Mouse (Mus musculus) kidney, postnatal 0 days (tissue): Measurements from ENCODE around the gene Fzd9. TPM values are rescaled to one million over a fixed set of nuclear protein-coding genes. Genes with fewer than 3 reads are reported as not detected.

Experiments used
- ATAC-seq: fragments of 200-750 bp; cut with Nextera tagmentation; replicated peaks from 2 replicates; pipeline ENCODE4 v1.8.0; 2017; ENCODE audit warnings: low read depth, moderate number of reproducible peaks, moderate TSS enrichment, moderate library complexity; ENCODE audit not compliant: low FRiP score
- DNase-seq: peaks from one replicate; pipeline ENCODE4 v3.0.0-alpha.2; 2016; ENCODE audit warnings: low spot score
- H3K27ac ChIP-seq: fragments of 300-500 bp; sonication (generic); 2 replicates; pipeline ENCODE4 v1.5.1; 2014; ENCODE audit warnings: mild to moderate bottlenecking
- H3K27me3 ChIP-seq: fragments of 300-500 bp; sonication (generic); 2 replicates; pipeline ENCODE4 v1.6.1; 2014; ENCODE audit warnings: low read length, mixed read lengths; ENCODE audit not compliant: insufficient read depth
- H3K36me3 ChIP-seq: fragments of 300-500 bp; sonication (generic); 2 replicates; pipeline ENCODE4 v1.6.1; 2014; ENCODE audit warnings: low read length, mixed read lengths; ENCODE audit not compliant: insufficient read depth
- H3K4me1 ChIP-seq: fragments of 300-500 bp; sonication (generic); replicated peaks from 2 replicates; pipeline ENCODE4 v1.6.1; 2014; ENCODE audit warnings: antibody characterized with exemption, low read length, mixed read lengths; ENCODE audit not compliant: insufficient read depth
- H3K4me2 ChIP-seq: fragments of 300-500 bp; sonication (generic); 2 replicates; pipeline ENCODE4 v1.6.1; 2014; ENCODE audit warnings: mild to moderate bottlenecking, low read length, moderate library complexity, mixed read lengths
- H3K4me3 ChIP-seq: fragments of 300-500 bp; sonication (generic); replicated peaks from 2 replicates; pipeline ENCODE4 v1.5.1; 2014; ENCODE audit warnings: low read depth, low read length
- H3K9ac ChIP-seq: fragments of 300-500 bp; sonication (generic); 2 replicates; pipeline ENCODE4 v1.6.1; 2014; ENCODE audit warnings: low read depth, low read length
- H3K9me3 ChIP-seq: fragments of 300-500 bp; sonication (generic); replicated peaks from 2 replicates; pipeline ENCODE4 v1.6.1; 2016; ENCODE audit warnings: low read length, inconsistent platforms, mixed read lengths
- CTCF ChIP-seq: IDR thresholded peaks from 2 replicates; pipeline ENCODE4 v1.5.1; 2016; ENCODE audit warnings: antibody characterized with exemption, low read depth, mild to moderate bottlenecking, moderate library complexity
- WGBS: fragments of 180-500 bp; shearing (Covaris S2); extraction: QIAGEN DNeasy Blood & Tissue Kit; methylation state at CpG from one replicate; pipeline ENCODE4 v1.1.7; 2014; 5-methylcytosine and 5-hydroxymethylcytosine counted together
- polyA plus RNA-seq: library from polyadenylated mRNA; unstranded; fragments of >200 nt; fragmentation: Nextera tagmentation; extraction: Ambion mirVana; gene quantifications from 2 replicates; pipeline ENCODE4 v1.2.1, GENCODE M21; 2015

Fzd9 gene
- polyA plus RNA-seq, 1 experiment from 2014 or later = 0.93 TPM

GRCm38 (mm10) chr5:135264548-135264947, 13.5 kb upstream of the Fzd9 start:
- Histone ChIP-seq H3K36me3 (no peaks in the 10 kb centered on the region), H3K4me2 (peak overlapping the region; percentile 45), H3K27me3 (no peaks in the 10 kb centered on the region), H3K4me3 (no peak overlapping the region), H3K27ac (peak overlapping the region; percentile 40; the same call in 1 of the 2 replicates), H3K9me3 (no peaks in the 10 kb centered on the region), H3K4me1 (peaks cover 8% of the 10 kb centered on the region; the same call in 1 of the 2 replicates), H3K9ac (no peak overlapping the region)
- WGBS = 35% methylated on average over 9 of the region's 9 CpGs
- ATAC-seq = no peak
- peak; percentile 31 for DNase-seq
- no peak for TF ChIP-seq CTCF

GRCm38 (mm10) chr5:135263866-135264503, 13.0 kb upstream of the Fzd9 start:
- 13% methylated on average over 17 of the region's 17 CpGs for WGBS
- ATAC-seq = peak; percentile 59; the same call in 1 of the 2 replicates
- DNase-seq = peak; percentile 29
- 0 out of 2 replicates have a peak overlapping the region, but pooled peaks have one; percentile 24 for H3K9ac ChIP-seq
- H3K36me3 ChIP-seq = no peaks in the 10 kb centered on the region
- H3K27ac ChIP-seq = peak overlapping the region; percentile 40; the same call in 1 of the 2 replicates
- no peaks in the 10 kb centered on the region for H3K9me3 ChIP-seq
- no peak for TF ChIP-seq CTCF
- no peaks in the 10 kb centered on the region for H3K27me3 ChIP-seq
- no peak overlapping the region for H3K4me3 ChIP-seq
- H3K4me2 ChIP-seq = peak overlapping the region; percentile 45
- peaks cover 8% of the 10 kb centered on the region; the same call in 1 of the 2 replicates for H3K4me1 ChIP-seq

GRCm38 (mm10) chr5:135258280-135259150, 7.5 kb upstream of the Fzd9 start:
- peak; percentile 36 for DNase-seq
- Histone ChIP-seq H3K27ac (peak overlapping the region; percentile 57; the same call in 1 of the 2 replicates), H3K27me3 (no peaks in the 10 kb centered on the region), H3K4me1 (peaks cover under 1% of the 10 kb centered on the region; the same call in 1 of the 2 replicates), H3K9ac (peak overlapping the region; percentile 61), H3K4me3 (peak overlapping the region; percentile 26), H3K4me2 (peak overlapping the region; percentile 55), H3K9me3 (no peaks in the 10 kb centered on the region), H3K36me3 (no peaks in the 10 kb centered on the region)
- no peak for ATAC-seq
- WGBS = 25% methylated on average over 29 of the region's 30 CpGs
- TF ChIP-seq CTCF = no peak

GRCm38 (mm10) chr5:135257559-135257958, 6.5 kb upstream of the Fzd9 start:
- Histone ChIP-seq H3K27ac (no peak overlapping the region), H3K4me2 (no peak overlapping the region), H3K4me1 (no peaks in the 10 kb centered on the region), H3K9me3 (no peaks in the 10 kb centered on the region), H3K4me3 (no peak overlapping the region), H3K9ac (no peak overlapping the region), H3K36me3 (no peaks in the 10 kb centered on the region), H3K27me3 (no peaks in the 10 kb centered on the region)
- DNase-seq = no peak
- WGBS = 86% methylated on average over 12 of the region's 12 CpGs
- peak; percentile 20; the same call in 1 of the 2 replicates for TF ChIP-seq CTCF
- no peak for ATAC-seq

GRCm38 (mm10) chr5:135256166-135256565, 5.1 kb upstream of the Fzd9 start:
- 87% methylated on average over 3 of the region's 3 CpGs for WGBS
- DNase-seq (no peak), ATAC-seq (no peak)
- Histone ChIP-seq H3K4me3 (no peak overlapping the region), H3K27ac (no peak overlapping the region), H3K9me3 (no peaks in the 10 kb centered on the region), H3K27me3 (no peaks in the 10 kb centered on the region), H3K4me1 (no peaks in the 10 kb centered on the region), H3K36me3 (no peaks in the 10 kb centered on the region), H3K9ac (no peak overlapping the region), H3K4me2 (no peak overlapping the region)
- no peak for TF ChIP-seq CTCF

GRCm38 (mm10) chr5:135253741-135254401, 2.8 kb upstream of the Fzd9 start:
- ATAC-seq (no peak), DNase-seq (no peak)
- Histone ChIP-seq H3K36me3 (no peaks in the 10 kb centered on the region), H3K4me3 (no peak overlapping the region), H3K9me3 (no peaks in the 10 kb centered on the region), H3K27ac (no peak overlapping the region), H3K9ac (no peak overlapping the region), H3K27me3 (0 out of 2 replicates have a peak, but pooled peaks cover 8% of the 10 kb centered on the region), H3K4me2 (no peak overlapping the region), H3K4me1 (peaks cover 6% of the 10 kb centered on the region; the same call in 1 of the 2 replicates)
- TF ChIP-seq CTCF = no peak
- 11% methylated on average over 12 of the region's 12 CpGs for WGBS
